Mouse (Mus musculus): ENCODE measurements around the gene Flii. TPM values are rescaled to one million over a fixed set of nuclear protein-coding genes. Genes with fewer than 3 reads are reported as not detected.

Flii gene
- total and polyA plus RNA-seq, 3 experiments: 71.8 to 111 TPM; not detected in 1

- TF ChIP-seq SMC3 (IDR thresholded peaks at IDR 0.05; ENCODE audit: low read depth, low read length): no peak
- no peak for TF ChIP-seq NELFE (IDR thresholded peaks at IDR 0.05; ENCODE audit: low read depth, low read length)
- TF ChIP-seq ZC3H11A (IDR thresholded peaks at IDR 0.05; ENCODE audit: low read depth, low read length): no peak
- TF ChIP-seq MAX (IDR thresholded peaks at IDR 0.05; ENCODE audit: low read length): no peak
- TF ChIP-seq MAZ (IDR thresholded peaks at IDR 0.05; ENCODE audit: low read depth, low read length): no peak
- TF ChIP-seq ZKSCAN1 (IDR thresholded peaks at IDR 0.05; ENCODE audit: low read depth, low read length): no peak
- TF ChIP-seq TCF12 (IDR thresholded peaks at IDR 0.05; ENCODE audit: low read depth, low read length): no peak
- TF ChIP-seq GATA1 (IDR thresholded peaks at IDR 0.05; ENCODE audit: low read depth, low read length): no peak
- Histone ChIP-seq H3K9me3 (replicated peaks; ENCODE audit: insufficient read depth, low read length) (no peaks in the 10 kb centered on the region), H3K27me3 (ENCODE audit: control insufficient read depth in 1 of 2, insufficient read depth in 2 of 2, low read length in 2 of 2) (no peaks in the 10 kb centered on the region), H3K36me3 (ENCODE audit: control insufficient read depth in 1 of 2, insufficient read depth in 2 of 2, low read length in 2 of 2) (peaks cover 0 to 7% of the 10 kb centered on the region in 2 experiments; a peak in 3 of 4 replicates), H3K9ac (ENCODE audit: control insufficient read depth, low read depth, low read length, poor library complexity, severe bottlenecking) (no peak overlapping the region), H3K4me3 (ENCODE audit: control insufficient read depth in 1 of 2, insufficient read depth in 1 of 2, low read depth in 2 of 2, low read length in 2 of 2) (no peak overlapping the region), H3K4me1 (ENCODE audit: control insufficient read depth in 1 of 2, insufficient read depth in 2 of 2, low read length in 2 of 2) (peaks cover 5 to 11% of the 10 kb centered on the region in 2 experiments; a peak in 3 of 4 replicates), H3K27ac (ENCODE audit: control insufficient read depth, low read depth, low read length) (no peak overlapping the region), H3K79me2 (ENCODE audit: control insufficient read depth, insufficient read depth, low read length, poor library complexity) (peaks cover under 1% of the 10 kb centered on the region; the same call in 1 of the 2 replicates)
- no peak for DNase-seq (ENCODE audit: low read depth, low spot score)
Measured at GRCm38 (mm10) chr11:60705255-60705654, 21.8 kb downstream of the Flii start.

- Histone ChIP-seq H3K9ac (ENCODE audit: control insufficient read depth, low read depth, low read length, poor library complexity, severe bottlenecking) (no peak overlapping the region), H3K4me3 (ENCODE audit: control insufficient read depth in 1 of 2, insufficient read depth in 1 of 2, low read depth in 2 of 2, low read length in 2 of 2) (no peak overlapping the region), H3K36me3 (ENCODE audit: control insufficient read depth in 1 of 2, insufficient read depth in 2 of 2, low read length in 2 of 2) (peaks cover 0 to 7% of the 10 kb centered on the region in 2 experiments; a peak in 3 of 4 replicates), H3K27ac (ENCODE audit: control insufficient read depth, low read depth, low read length) (no peak overlapping the region), H3K9me3 (replicated peaks; ENCODE audit: insufficient read depth, low read length) (no peaks in the 10 kb centered on the region), H3K79me2 (ENCODE audit: control insufficient read depth, insufficient read depth, low read length, poor library complexity) (peaks cover 4% of the 10 kb centered on the region; the same call in 1 of the 2 replicates), H3K4me1 (ENCODE audit: control insufficient read depth in 1 of 2, insufficient read depth in 2 of 2, low read length in 2 of 2) (peaks cover 5 to 11% of the 10 kb centered on the region in 2 experiments; a peak in 3 of 4 replicates), H3K27me3 (ENCODE audit: control insufficient read depth in 1 of 2, insufficient read depth in 2 of 2, low read length in 2 of 2) (no peaks in the 10 kb centered on the region)
- TF ChIP-seq CHD2 (IDR thresholded peaks at IDR 0.05; ENCODE audit: low read length): no peak
- no peak for TF ChIP-seq CTCF (IDR thresholded peaks at IDR 0.05 in 2 of 3, conservative IDR thresholded peaks at IDR 0.05 in 1 of 3; ENCODE audit: control insufficient read depth in 1 of 3, insufficient read depth in 1 of 3, low read depth in 2 of 3, low read length in 3 of 3, poor library complexity in 1 of 3, severe bottlenecking in 1 of 3)
- no peak for TF ChIP-seq RCOR1 (IDR thresholded peaks at IDR 0.05; ENCODE audit: low read depth, low read length)
- no peak for TF ChIP-seq TCF12 (IDR thresholded peaks at IDR 0.05; ENCODE audit: low read depth, low read length)
- no peak for TF ChIP-seq USF1 (IDR thresholded peaks at IDR 0.05; ENCODE audit: low read depth, low read length)
- no peak for TF ChIP-seq ZNF384 (IDR thresholded peaks at IDR 0.05; ENCODE audit: low read depth, low read length)
- no peak for DNase-seq (ENCODE audit: low read depth, low spot score)
Measured at GRCm38 (mm10) chr11:60704023-60704880, 22.8 kb downstream of the Flii start.

- H3K27me3 ChIP-seq (ENCODE audit: control insufficient read depth in 1 of 2, insufficient read depth in 2 of 2, low read length in 2 of 2): no peaks in the 10 kb centered on the region
- peaks cover 4% of the 10 kb centered on the region; the same call in 1 of the 2 replicates for H3K79me2 ChIP-seq (ENCODE audit: control insufficient read depth, insufficient read depth, low read length, poor library complexity)
- H3K9me3 ChIP-seq (replicated peaks; ENCODE audit: insufficient read depth, low read length): no peaks in the 10 kb centered on the region
- H3K4me1 ChIP-seq (ENCODE audit: control insufficient read depth in 1 of 2, insufficient read depth in 2 of 2, low read length in 2 of 2): peaks cover 8 to 16% of the 10 kb centered on the region in 2 experiments
- no peak overlapping the region for H3K27ac ChIP-seq (ENCODE audit: control insufficient read depth, low read depth, low read length)
- peak; percentile 76 for DNase-seq (ENCODE audit: low read depth, low spot score)
- H3K9ac ChIP-seq (ENCODE audit: control insufficient read depth, low read depth, low read length, poor library complexity, severe bottlenecking): no peak overlapping the region
- H3K4me3 ChIP-seq (ENCODE audit: control insufficient read depth in 1 of 2, insufficient read depth in 1 of 2, low read depth in 2 of 2, low read length in 2 of 2): no peak overlapping the region
- H3K36me3 ChIP-seq (ENCODE audit: control insufficient read depth in 1 of 2, insufficient read depth in 2 of 2, low read length in 2 of 2): peaks cover 0 to 10% of the 10 kb centered on the region in 2 experiments; a peak in 3 of 4 replicates
- TF ChIP-seq KAT2A (conservative IDR thresholded peaks at IDR 0.05; ENCODE audit: low read depth, low read length): no peak
- no peak for TF ChIP-seq ZKSCAN1 (IDR thresholded peaks at IDR 0.05; ENCODE audit: low read depth, low read length)
- peak; percentile 72; the same call in 1 of the 2 replicates for TF ChIP-seq MAZ (IDR thresholded peaks at IDR 0.05; ENCODE audit: low read depth, low read length)
- TF ChIP-seq MXI1 (IDR thresholded peaks at IDR 0.05; ENCODE audit: low read depth, low read length): 0 out of 2 replicates have a peak, but pooled peaks have one; percentile 29
- TF ChIP-seq BHLHE40 (IDR thresholded peaks at IDR 0.05; ENCODE audit: borderline replicate concordance, low read depth, low read length): peak; percentile 54
- TF ChIP-seq RAD21 (IDR thresholded peaks at IDR 0.05; ENCODE audit: low read depth, low read length): peak; percentile 28
- no peak for TF ChIP-seq ETS1 (IDR thresholded peaks at IDR 0.05; ENCODE audit: low read depth, low read length)
- no peak for TF ChIP-seq MEF2A (IDR thresholded peaks at IDR 0.05; ENCODE audit: extremely low read depth, insufficient replicate concordance, low read depth, low read length, poor library complexity, severe bottlenecking)
- TF ChIP-seq ELF1 (IDR thresholded peaks at IDR 0.05; ENCODE audit: low read depth, low read length): peak; percentile 7; the same call in 1 of the 2 replicates
- TF ChIP-seq MAX (IDR thresholded peaks at IDR 0.05; ENCODE audit: low read length): 0 out of 2 replicates have a peak, but pooled peaks have one; percentile 13
- peak; percentile 74 to 89 (median 87) for TF ChIP-seq CTCF (IDR thresholded peaks at IDR 0.05 in 2 of 3, conservative IDR thresholded peaks at IDR 0.05 in 1 of 3; ENCODE audit: control insufficient read depth in 1 of 3, insufficient read depth in 1 of 3, low read depth in 2 of 3, low read length in 3 of 3, poor library complexity in 1 of 3, severe bottlenecking in 1 of 3)
- no peak for TF ChIP-seq GATA1 (IDR thresholded peaks at IDR 0.05; ENCODE audit: low read depth, low read length)
- peak; percentile 50; the same call in 1 of the 2 replicates for TF ChIP-seq CHD2 (IDR thresholded peaks at IDR 0.05; ENCODE audit: low read length)
- TF ChIP-seq HCFC1 (IDR thresholded peaks at IDR 0.05; ENCODE audit: low read depth, low read length): peak; percentile 44; the same call in 1 of the 2 replicates
- TF ChIP-seq SIN3A (IDR thresholded peaks at IDR 0.05; ENCODE audit: low read length): peak; percentile 52; the same call in 1 of the 2 replicates
Measured at GRCm38 (mm10) chr11:60703131-60703530, 23.9 kb downstream of the Flii start.

Measured in MEL (cell line).